Mouse (Mus musculus) hindbrain, embryonic 16.5 days (tissue): ENCODE measurements at regions not wholly inside any gene's neighbourhood (a gene's known extent, or its start where the extent isn't known, plus 50 kb on each side); places are given as distances from the start of the nearest gene placed in this dataset.
"Not testable (repeated sequence)": the region's sequence is repeated elsewhere in the genome, so short reads cannot be mapped to it uniquely, and the experiment has no call there.

Source experiments
- ATAC-seq: fragments of 200-750 bp; cut with Nextera tagmentation; 2 replicates; pipeline ENCODE4 v1.8.0; 2017; ENCODE audit warnings: moderate TSS enrichment, moderate library complexity
- H3K27ac ChIP-seq: fragments of 300-500 bp; sonication (generic); 2 replicates; pipeline ENCODE4 v1.5.1; 2014; ENCODE audit warnings: low read depth, mild to moderate bottlenecking, control low read depth, low read length, moderate library complexity
- H3K27me3 ChIP-seq: fragments of 300-500 bp; sonication (generic); replicated peaks from 2 replicates; pipeline ENCODE4 v1.6.1; 2014; ENCODE audit warnings: low read length; ENCODE audit not compliant: control insufficient read depth, insufficient read depth
- H3K36me3 ChIP-seq: fragments of 300-500 bp; sonication (generic); 2 replicates; pipeline ENCODE4 v1.6.1; 2014; ENCODE audit warnings: mild to moderate bottlenecking, low read length, moderate library complexity, mixed read lengths; ENCODE audit not compliant: control insufficient read depth, insufficient read depth
- H3K4me1 ChIP-seq: fragments of 300-500 bp; sonication (generic); 2 replicates; pipeline ENCODE4 v1.6.1; 2014; ENCODE audit warnings: low read depth, low read length; ENCODE audit not compliant: control insufficient read depth, insufficient read depth
- H3K4me2 ChIP-seq: fragments of 300-500 bp; sonication (generic); 2 replicates; pipeline ENCODE4 v1.6.1; 2014; ENCODE audit warnings: mild to moderate bottlenecking, low read length, control low read depth, moderate library complexity
- H3K4me3 ChIP-seq: fragments of 300-500 bp; sonication (generic); 2 replicates; pipeline ENCODE4 v1.5.1; 2014; ENCODE audit warnings: mild to moderate bottlenecking, low read length, control low read depth, moderate library complexity
- H3K9ac ChIP-seq: fragments of 300-500 bp; sonication (generic); 2 replicates; pipeline ENCODE4 v1.6.1; 2014; ENCODE audit warnings: low read depth, mild to moderate bottlenecking, control low read depth, low read length, moderate library complexity
- H3K9me3 ChIP-seq: fragments of 300-500 bp; sonication (generic); 2 replicates; pipeline ENCODE4 v1.6.1; 2014; ENCODE audit warnings: mild to moderate bottlenecking, low read length, moderate library complexity; ENCODE audit not compliant: control insufficient read depth
- WGBS: fragments of 180-500 bp; shearing (Covaris S2); extraction: QIAGEN DNeasy Blood & Tissue Kit; methylation state at CpG from one replicate; pipeline ENCODE4 v1.1.7; 2014; 5-methylcytosine and 5-hydroxymethylcytosine counted together

DNA sequence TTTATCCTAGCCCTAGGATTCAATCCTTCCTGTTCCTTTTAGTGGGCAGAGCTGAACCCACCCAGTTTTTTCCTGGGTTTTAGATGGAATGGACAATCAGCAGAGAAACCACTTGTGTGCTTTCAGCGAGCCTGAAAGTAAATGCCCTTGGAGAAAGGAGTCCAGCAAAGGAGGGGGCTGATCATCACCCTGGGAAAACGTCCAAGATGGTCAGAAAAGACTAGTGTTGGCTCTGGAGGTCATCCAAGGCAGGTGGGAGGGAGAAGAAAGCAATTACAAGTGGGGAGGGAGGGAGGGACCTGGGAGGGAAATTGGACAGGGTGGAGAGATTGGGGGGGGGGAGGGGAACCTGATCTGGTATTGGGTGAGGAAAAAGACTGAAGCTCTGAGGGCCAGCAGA is 55.6 kb upstream of the Zfp366 start:
- Histone ChIP-seq H3K4me2 (no peak overlapping the region), H3K36me3 (no peaks in the 10 kb centered on the region), H3K4me3 (no peak overlapping the region), H3K9ac (no peak overlapping the region), H3K27ac (no peak overlapping the region), H3K27me3 (no peaks in the 10 kb centered on the region), H3K9me3 (no peaks in the 10 kb centered on the region), H3K4me1 (peaks cover 3% of the 10 kb centered on the region; the same call in 1 of the 2 replicates)
- no peak for ATAC-seq
- 38% methylated on average over 2 of the region's 2 CpGs for WGBS

DNA sequence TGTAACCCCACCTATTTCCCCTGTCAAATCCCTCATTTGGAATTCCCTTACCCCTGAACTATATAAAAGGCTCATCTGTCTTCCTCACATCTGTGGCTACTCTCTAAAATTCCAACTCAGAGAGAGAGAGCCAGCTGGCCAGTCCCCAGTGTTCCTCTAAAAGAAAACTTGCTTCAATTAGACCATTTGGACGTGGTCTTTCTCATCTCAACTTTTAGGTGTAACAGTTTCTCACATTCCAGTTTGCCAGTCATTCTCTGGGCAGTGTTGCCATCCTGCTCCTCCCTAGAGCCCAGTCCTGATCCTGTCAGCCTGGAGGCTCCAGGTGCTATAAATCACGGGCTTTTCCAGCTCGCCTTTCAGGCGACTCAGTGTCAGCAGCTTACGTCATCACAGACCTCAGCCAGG is 56.3 kb upstream of the Zfp366 start:
- Histone ChIP-seq H3K4me3 (no peak overlapping the region), H3K36me3 (no peaks in the 10 kb centered on the region), H3K27me3 (no peaks in the 10 kb centered on the region), H3K9me3 (no peaks in the 10 kb centered on the region), H3K9ac (no peak overlapping the region), H3K4me2 (no peak overlapping the region), H3K4me1 (peaks cover 3% of the 10 kb centered on the region; the same call in 1 of the 2 replicates), H3K27ac (no peak overlapping the region; the same call in 1 of the 2 replicates)
- no peak for ATAC-seq
- WGBS, result 67% methylated on average over 5 of the region's 5 CpGs

DNA sequence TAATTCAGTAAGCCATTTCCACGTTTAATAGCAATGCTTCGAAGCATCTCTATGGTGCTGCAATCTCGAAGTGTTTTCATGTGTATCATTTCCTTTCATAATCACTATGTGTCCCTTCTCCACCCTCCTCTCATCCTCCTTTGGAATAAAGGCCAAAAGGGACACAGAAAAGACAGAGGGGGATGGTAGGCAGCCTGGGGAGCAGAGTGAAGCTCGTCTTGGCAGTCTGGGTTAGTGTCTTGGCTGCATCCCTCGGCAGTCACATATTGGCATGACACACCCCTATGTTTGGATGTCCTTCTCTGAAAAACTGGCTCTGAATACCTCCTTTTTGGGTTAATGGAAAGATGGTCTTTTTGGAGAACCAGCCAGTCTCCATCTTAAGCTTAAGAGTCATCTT is 56.9 kb upstream of the Zfp366 start:
- H3K9me3 ChIP-seq, result no peaks in the 10 kb centered on the region
- no peaks in the 10 kb centered on the region for H3K36me3 ChIP-seq
- peaks cover 3% of the 10 kb centered on the region; the same call in 1 of the 2 replicates for H3K4me1 ChIP-seq
- 77% methylated on average over 5 of the region's 5 CpGs for WGBS
- ATAC-seq, result no peak
- no peak overlapping the region for H3K4me3 ChIP-seq
- H3K9ac ChIP-seq, result no peak overlapping the region
- H3K27ac ChIP-seq, result no peak overlapping the region
- H3K4me2 ChIP-seq, result no peak overlapping the region
- H3K27me3 ChIP-seq, result no peaks in the 10 kb centered on the region

DNA sequence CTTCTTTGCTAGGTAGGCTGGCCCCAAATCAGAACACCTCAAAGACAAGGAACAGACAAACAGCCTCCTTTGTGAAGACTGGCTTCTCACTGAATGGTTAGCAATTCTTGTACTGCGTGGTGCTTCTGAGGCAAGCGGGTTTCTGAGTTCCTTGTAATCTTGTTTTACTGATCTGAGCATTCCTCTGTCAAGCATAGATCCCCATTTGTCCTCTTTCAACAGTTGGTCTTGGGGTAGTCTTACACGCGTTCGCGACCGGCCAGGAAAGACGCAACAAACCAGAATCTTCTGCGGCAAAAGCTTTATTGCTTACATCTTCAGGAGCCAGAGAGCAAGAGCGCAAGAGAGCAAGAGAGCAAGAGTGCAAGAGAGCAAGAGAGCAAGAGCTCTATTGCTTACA is 57.7 kb upstream of the Zfp366 start:
- H3K4me2 ChIP-seq, H3K9me3 ChIP-seq, H3K36me3 ChIP-seq, ATAC-seq, H3K9ac ChIP-seq, H3K4me1 ChIP-seq, H3K27ac ChIP-seq, H3K4me3 ChIP-seq, H3K27me3 ChIP-seq: not testable (repeated sequence)
- 98% methylated on average over 10 of the region's 10 CpGs for WGBS

DNA sequence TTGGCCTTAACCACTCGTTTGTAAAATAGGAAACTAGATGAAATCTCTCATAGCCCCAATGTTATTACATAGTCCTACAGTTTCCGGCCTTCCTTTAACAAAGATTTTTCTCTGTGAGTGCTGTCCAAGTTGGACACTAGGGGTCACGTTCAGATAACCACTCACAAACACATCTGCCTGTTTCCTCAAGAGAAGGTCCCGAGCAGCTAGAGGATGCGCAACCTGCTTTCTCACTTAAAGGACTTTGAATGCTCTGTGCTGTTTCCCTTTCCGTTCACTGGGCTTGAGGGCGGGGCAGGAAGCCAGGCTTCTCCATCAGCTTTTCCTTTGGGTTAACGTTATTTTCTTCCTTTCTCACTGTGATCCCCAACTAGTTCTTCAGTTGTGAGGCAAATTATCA is 58.1 kb upstream of the Zfp366 start:
- Histone ChIP-seq H3K4me2 (no peak overlapping the region), H3K4me1 (peaks cover 3% of the 10 kb centered on the region; the same call in 1 of the 2 replicates), H3K9ac (no peak overlapping the region), H3K27ac (no peak overlapping the region), H3K9me3 (no peaks in the 10 kb centered on the region; the same call in 1 of the 2 replicates), H3K27me3 (no peaks in the 10 kb centered on the region), H3K36me3 (no peaks in the 10 kb centered on the region), H3K4me3 (no peak overlapping the region)
- ATAC-seq, result no peak
- WGBS, result 85% methylated on average over 8 of the region's 8 CpGs

DNA sequence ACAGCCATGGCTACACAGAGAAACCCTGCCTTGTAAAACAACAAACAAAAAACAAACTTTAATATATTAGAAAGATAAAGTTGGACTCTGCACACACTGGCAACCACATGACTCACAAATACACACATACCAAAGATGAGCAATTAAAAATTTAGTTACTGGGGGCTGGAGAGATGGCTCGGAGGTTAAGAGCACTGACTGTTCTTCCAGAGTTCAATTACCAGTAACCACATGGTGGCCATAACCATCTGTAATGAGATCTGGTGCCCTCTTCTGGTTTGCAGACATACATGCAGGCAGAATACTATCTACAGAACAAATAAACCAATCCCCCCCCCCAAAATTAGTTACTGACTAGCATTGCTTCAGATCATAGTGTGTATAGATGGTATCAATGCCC is 58.7 kb upstream of the Zfp366 start:
- Histone ChIP-seq H3K36me3 (no peaks in the 10 kb centered on the region), H3K9ac (no peak overlapping the region), H3K4me2 (no peak overlapping the region), H3K9me3 (no peaks in the 10 kb centered on the region; the same call in 1 of the 2 replicates), H3K27me3 (no peaks in the 10 kb centered on the region), H3K4me1 (peaks cover 3% of the 10 kb centered on the region; the same call in 1 of the 2 replicates), H3K4me3 (no peak overlapping the region), H3K27ac (no peak overlapping the region)
- WGBS, result 52% methylated on average over 1 of the region's 1 CpGs
- ATAC-seq, result no peak

DNA sequence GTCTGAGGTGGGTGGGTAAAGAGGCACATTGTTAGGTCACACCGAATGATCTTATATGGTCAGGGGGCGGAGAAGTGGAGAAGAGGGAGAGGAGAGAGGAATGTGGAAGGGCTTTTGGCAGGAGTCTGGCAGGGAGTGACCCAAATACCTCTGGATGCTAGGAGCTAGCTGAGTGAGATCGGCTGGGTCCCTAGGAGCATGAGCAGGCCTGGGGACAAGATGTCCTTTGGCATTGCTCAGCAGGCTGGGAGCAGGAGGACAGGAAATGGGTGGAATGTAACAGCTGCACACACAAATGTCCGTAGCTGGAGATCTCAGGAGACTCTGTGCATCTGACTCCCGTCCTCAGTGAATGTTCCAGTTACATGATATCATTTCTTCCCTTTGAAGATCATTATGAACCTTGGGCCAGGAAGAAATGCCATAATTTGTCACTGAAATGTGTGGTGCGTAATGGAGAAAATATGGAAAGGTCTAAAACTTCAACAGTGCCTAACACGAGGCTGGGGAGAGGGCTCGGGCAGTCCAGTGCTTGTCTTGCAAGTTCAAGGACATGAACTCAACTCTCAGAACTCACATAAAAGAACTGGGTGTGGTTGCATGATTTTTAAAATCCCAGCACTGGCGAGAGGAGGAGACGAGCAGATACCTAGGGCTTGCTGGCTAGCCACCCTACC is 59.6 kb upstream of the Zfp366 start:
- ATAC-seq, result no peak
- Histone ChIP-seq H3K4me3 (no peak overlapping the region), H3K9ac (no peak overlapping the region), H3K4me1 (peaks cover 3% of the 10 kb centered on the region; the same call in 1 of the 2 replicates), H3K9me3 (no peaks in the 10 kb centered on the region; the same call in 1 of the 2 replicates), H3K36me3 (no peaks in the 10 kb centered on the region), H3K27ac (no peak overlapping the region), H3K4me2 (no peak overlapping the region), H3K27me3 (no peaks in the 10 kb centered on the region)
- 68% methylated on average over 10 of the region's 10 CpGs for WGBS

DNA sequence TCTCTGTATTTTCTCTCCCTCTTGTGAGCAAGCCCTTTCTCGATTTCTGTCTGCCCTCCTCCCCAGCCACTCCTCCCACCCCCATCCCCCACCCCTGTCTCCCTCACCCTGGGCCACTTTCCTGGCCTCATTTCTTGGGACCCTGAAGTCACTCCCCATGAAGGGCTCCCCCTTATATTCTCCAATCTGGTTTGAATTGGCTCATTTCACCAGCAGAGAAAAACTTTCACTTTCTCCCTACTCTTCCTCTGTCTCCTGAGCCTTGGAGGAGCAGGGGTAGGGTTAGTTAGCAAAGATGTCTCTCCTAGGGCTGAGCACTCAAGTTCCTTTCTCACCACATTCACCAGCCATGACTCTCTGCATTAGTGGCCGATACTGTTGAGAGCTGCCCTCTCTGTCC is 60.5 kb upstream of the Zfp366 start:
- no peak overlapping the region for H3K27ac ChIP-seq
- ATAC-seq, result no peak

DNA sequence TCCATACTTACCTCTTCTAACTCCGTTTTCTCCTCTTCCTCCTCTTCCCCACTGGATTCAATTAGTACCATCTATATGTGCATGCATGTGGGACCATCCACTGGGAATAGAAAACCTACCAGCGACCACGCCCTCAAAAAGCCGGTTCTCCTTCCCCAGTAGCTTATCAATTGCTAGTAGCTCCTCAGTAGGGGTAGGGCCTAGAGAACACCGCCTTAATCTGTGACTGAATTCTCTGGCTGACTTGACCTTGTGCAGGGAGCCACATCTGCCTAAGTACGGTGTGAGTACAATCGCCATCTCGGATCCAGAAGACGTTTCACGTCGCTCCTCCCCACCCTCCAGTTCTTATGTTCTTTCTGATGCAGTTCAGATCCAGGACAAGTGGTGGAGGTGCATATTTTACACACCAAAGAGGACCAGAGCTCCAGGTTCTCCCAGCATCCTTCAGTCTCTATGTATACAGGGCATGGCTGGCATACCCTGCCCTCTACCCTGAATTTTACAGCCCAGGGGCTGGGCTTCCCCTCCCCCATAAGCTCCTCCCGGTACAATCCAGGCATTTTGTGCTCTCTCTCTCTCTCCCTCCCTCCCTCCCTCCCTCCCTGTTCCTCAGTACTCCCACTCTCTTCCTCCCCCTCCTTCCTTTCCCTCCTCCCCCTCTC is 61.0 kb upstream of the Zfp366 start:
- Histone ChIP-seq H3K27ac (no peak overlapping the region), H3K36me3 (no peaks in the 10 kb centered on the region), H3K9ac (no peak overlapping the region), H3K4me3 (no peak overlapping the region), H3K4me2 (no peak overlapping the region), H3K9me3 (no peaks in the 10 kb centered on the region; the same call in 1 of the 2 replicates), H3K4me1 (peaks cover 3% of the 10 kb centered on the region; the same call in 1 of the 2 replicates), H3K27me3 (no peaks in the 10 kb centered on the region)
- no peak for ATAC-seq
- 81% methylated on average over 12 of the region's 12 CpGs for WGBS

More for the DNA sequence above, 60.5 kb upstream of the Zfp366 start:
- Histone ChIP-seq H3K36me3 (no peaks in the 10 kb centered on the region), H3K4me2 (no peak overlapping the region), H3K4me1 (peaks cover 3% of the 10 kb centered on the region; the same call in 1 of the 2 replicates), H3K9ac (no peak overlapping the region), H3K4me3 (no peak overlapping the region), H3K27me3 (no peaks in the 10 kb centered on the region), H3K9me3 (no peaks in the 10 kb centered on the region; the same call in 1 of the 2 replicates)
- WGBS, result 41% methylated on average over 2 of the region's 2 CpGs
